Mouse (Mus musculus): ENCODE measurements at regions not wholly inside any gene's neighbourhood (a gene's known extent, or its start where the extent isn't known, plus 50 kb on each side); places are given as distances from the start of the nearest gene placed in this dataset.
A peak's percentile ranks its signal among the peaks of the same experiment; 100 is the strongest.

GRCm38 (mm10) chr16:92997636-92998035, 171.7 kb upstream of the Runx1 start:
- 84% methylated on average over 6 of the region's 6 CpGs for WGBS
- ATAC-seq (replicated peaks; ENCODE audit: insufficient number of reproducible peaks, low FRiP score, low TSS enrichment, low read depth): no peak
- DNase-seq (ENCODE audit: low spot score): no peak
- Histone ChIP-seq H3K4me2 (ENCODE audit: low read depth, low read length) (no peak overlapping the region), H3K9ac (replicated peaks; ENCODE audit: low read length) (no peak overlapping the region), H3K9me3 (replicated peaks; ENCODE audit: control insufficient read depth, low read length) (no peaks in the 10 kb centered on the region), H3K27ac (replicated peaks; ENCODE audit: low read depth, low read length) (no peak overlapping the region), H3K4me3 (ENCODE audit: low read depth, low read length) (no peak overlapping the region), H3K27me3 (ENCODE audit: control insufficient read depth, insufficient read depth, low read length) (no peaks in the 10 kb centered on the region), H3K36me3 (replicated peaks; ENCODE audit: control insufficient read depth, insufficient read depth, low read depth, low read length) (no peaks in the 10 kb centered on the region), H3K4me1 (ENCODE audit: control insufficient read depth, insufficient read depth, low read length) (no peaks in the 10 kb centered on the region)

- DNase-seq (ENCODE audit: low spot score): no peak
- no peaks in the 10 kb centered on the region for H3K4me1 ChIP-seq (ENCODE audit: control insufficient read depth, insufficient read depth, low read length)
These were observed 170.0 kb upstream of the Runx1 start for GRCm38 (mm10) chr16:92995993-92996350.

GRCm38 (mm10) chr16:92995132-92995992, 169.4 kb upstream of the Runx1 start:
- Histone ChIP-seq H3K27ac (replicated peaks; ENCODE audit: low read depth, low read length) (no peak overlapping the region), H3K36me3 (replicated peaks; ENCODE audit: control insufficient read depth, insufficient read depth, low read depth, low read length) (no peaks in the 10 kb centered on the region), H3K4me3 (ENCODE audit: low read depth, low read length) (no peak overlapping the region), H3K4me2 (ENCODE audit: low read depth, low read length) (no peak overlapping the region), H3K4me1 (ENCODE audit: control insufficient read depth, insufficient read depth, low read length) (no peaks in the 10 kb centered on the region), H3K9me3 (replicated peaks; ENCODE audit: control insufficient read depth, low read length) (no peaks in the 10 kb centered on the region), H3K27me3 (ENCODE audit: control insufficient read depth, insufficient read depth, low read length) (no peaks in the 10 kb centered on the region), H3K9ac (replicated peaks; ENCODE audit: low read length) (no peak overlapping the region)
- no peak for ATAC-seq (replicated peaks; ENCODE audit: insufficient number of reproducible peaks, low FRiP score, low TSS enrichment, low read depth)
- WGBS: 79% methylated on average over 13 of the region's 13 CpGs
- DNase-seq (ENCODE audit: low spot score): no peak

More at GRCm38 (mm10) chr16:92995993-92996350, 170.0 kb upstream of the Runx1 start:
- H3K9ac ChIP-seq (replicated peaks; ENCODE audit: low read length): no peak overlapping the region
- 83% methylated on average over 4 of the region's 4 CpGs for WGBS
- no peaks in the 10 kb centered on the region for H3K36me3 ChIP-seq (replicated peaks; ENCODE audit: control insufficient read depth, insufficient read depth, low read depth, low read length)
- no peak overlapping the region for H3K4me3 ChIP-seq (ENCODE audit: low read depth, low read length)
- no peak overlapping the region for H3K27ac ChIP-seq (replicated peaks; ENCODE audit: low read depth, low read length)
- no peaks in the 10 kb centered on the region for H3K9me3 ChIP-seq (replicated peaks; ENCODE audit: control insufficient read depth, low read length)
- no peak overlapping the region for H3K4me2 ChIP-seq (ENCODE audit: low read depth, low read length)
- ATAC-seq (replicated peaks; ENCODE audit: insufficient number of reproducible peaks, low FRiP score, low TSS enrichment, low read depth): no peak
- H3K27me3 ChIP-seq (ENCODE audit: control insufficient read depth, insufficient read depth, low read length): no peaks in the 10 kb centered on the region

GRCm38 (mm10) chr16:92992876-92993275, 166.9 kb upstream of the Runx1 start:
- Histone ChIP-seq H3K9ac (replicated peaks; ENCODE audit: low read length) (no peak overlapping the region), H3K4me1 (ENCODE audit: control insufficient read depth, insufficient read depth, low read length) (no peaks in the 10 kb centered on the region), H3K36me3 (replicated peaks; ENCODE audit: control insufficient read depth, insufficient read depth, low read depth, low read length) (no peaks in the 10 kb centered on the region), H3K4me3 (ENCODE audit: low read depth, low read length) (no peak overlapping the region), H3K9me3 (replicated peaks; ENCODE audit: control insufficient read depth, low read length) (no peaks in the 10 kb centered on the region), H3K27me3 (ENCODE audit: control insufficient read depth, insufficient read depth, low read length) (no peaks in the 10 kb centered on the region), H3K4me2 (ENCODE audit: low read depth, low read length) (no peak overlapping the region), H3K27ac (replicated peaks; ENCODE audit: low read depth, low read length) (no peak overlapping the region)
- DNase-seq (ENCODE audit: low spot score): no peak
- no peak for ATAC-seq (replicated peaks; ENCODE audit: insufficient number of reproducible peaks, low FRiP score, low TSS enrichment, low read depth)
- whole genome bisulfite sequencing: 56% methylated on average over 3 of the region's 3 CpGs

GRCm38 (mm10) chr16:92991405-92991804, 165.5 kb upstream of the Runx1 start:
- Histone ChIP-seq H3K27me3 (ENCODE audit: control insufficient read depth, insufficient read depth, low read length) (no peaks in the 10 kb centered on the region), H3K27ac (replicated peaks; ENCODE audit: low read depth, low read length) (no peak overlapping the region), H3K4me1 (ENCODE audit: control insufficient read depth, insufficient read depth, low read length) (no peaks in the 10 kb centered on the region), H3K4me3 (ENCODE audit: low read depth, low read length) (no peak overlapping the region), H3K9me3 (replicated peaks; ENCODE audit: control insufficient read depth, low read length) (no peaks in the 10 kb centered on the region), H3K4me2 (ENCODE audit: low read depth, low read length) (no peak overlapping the region), H3K9ac (replicated peaks; ENCODE audit: low read length) (no peak overlapping the region), H3K36me3 (replicated peaks; ENCODE audit: control insufficient read depth, insufficient read depth, low read depth, low read length) (no peaks in the 10 kb centered on the region)
- 58% methylated on average over 7 of the region's 7 CpGs for WGBS
- no peak for DNase-seq (ENCODE audit: low spot score)
- no peak for ATAC-seq (replicated peaks; ENCODE audit: insufficient number of reproducible peaks, low FRiP score, low TSS enrichment, low read depth)

- Histone ChIP-seq H3K4me2 (ENCODE audit: low read depth, low read length) (no peak overlapping the region), H3K4me1 (ENCODE audit: control insufficient read depth, insufficient read depth, low read length) (no peaks in the 10 kb centered on the region), H3K36me3 (replicated peaks; ENCODE audit: control insufficient read depth, insufficient read depth, low read depth, low read length) (no peaks in the 10 kb centered on the region), H3K9ac (replicated peaks; ENCODE audit: low read length) (no peak overlapping the region), H3K4me3 (ENCODE audit: low read depth, low read length) (no peak overlapping the region), H3K27me3 (ENCODE audit: control insufficient read depth, insufficient read depth, low read length) (no peaks in the 10 kb centered on the region), H3K27ac (replicated peaks; ENCODE audit: low read depth, low read length) (no peak overlapping the region), H3K9me3 (replicated peaks; ENCODE audit: control insufficient read depth, low read length) (no peaks in the 10 kb centered on the region)
- DNase-seq (ENCODE audit: low spot score): no peak
- no peak for ATAC-seq (replicated peaks; ENCODE audit: insufficient number of reproducible peaks, low FRiP score, low TSS enrichment, low read depth)
- 17% methylated on average over 1 of the region's 1 CpGs for WGBS
These were observed 162.5 kb upstream of the Runx1 start for GRCm38 (mm10) chr16:92988416-92988815.

GRCm38 (mm10) chr16:92988000-92988399, 162.1 kb upstream of the Runx1 start:
- no peaks in the 10 kb centered on the region for H3K4me1 ChIP-seq (ENCODE audit: control insufficient read depth, insufficient read depth, low read length)
- H3K9ac ChIP-seq (replicated peaks; ENCODE audit: low read length): no peak overlapping the region
- no peak overlapping the region for H3K27ac ChIP-seq (replicated peaks; ENCODE audit: low read depth, low read length)
- H3K36me3 ChIP-seq (replicated peaks; ENCODE audit: control insufficient read depth, insufficient read depth, low read depth, low read length): no peaks in the 10 kb centered on the region
- DNase-seq (ENCODE audit: low spot score): no peak
- ATAC-seq (replicated peaks; ENCODE audit: insufficient number of reproducible peaks, low FRiP score, low TSS enrichment, low read depth): no peak
- no peak overlapping the region for H3K4me2 ChIP-seq (ENCODE audit: low read depth, low read length)
- H3K9me3 ChIP-seq (replicated peaks; ENCODE audit: control insufficient read depth, low read length): no peaks in the 10 kb centered on the region
- no peaks in the 10 kb centered on the region for H3K27me3 ChIP-seq (ENCODE audit: control insufficient read depth, insufficient read depth, low read length)
- WGBS: 57% methylated on average over 3 of the region's 3 CpGs
- no peak overlapping the region for H3K4me3 ChIP-seq (ENCODE audit: low read depth, low read length)

GRCm38 (mm10) chr16:92985768-92986167, 159.8 kb upstream of the Runx1 start:
- H3K4me3 ChIP-seq (ENCODE audit: low read depth, low read length): no peak overlapping the region
- no peaks in the 10 kb centered on the region for H3K27me3 ChIP-seq (ENCODE audit: control insufficient read depth, insufficient read depth, low read length)
- H3K4me2 ChIP-seq (ENCODE audit: low read depth, low read length): no peak overlapping the region
- H3K9me3 ChIP-seq (replicated peaks; ENCODE audit: control insufficient read depth, low read length): no peaks in the 10 kb centered on the region
- 47% methylated on average over 6 of the region's 6 CpGs for WGBS
- no peaks in the 10 kb centered on the region for H3K36me3 ChIP-seq (replicated peaks; ENCODE audit: control insufficient read depth, insufficient read depth, low read depth, low read length)
- H3K27ac ChIP-seq (replicated peaks; ENCODE audit: low read depth, low read length): no peak overlapping the region
- DNase-seq (ENCODE audit: low spot score) (peak; percentile 29), ATAC-seq (replicated peaks; ENCODE audit: insufficient number of reproducible peaks, low FRiP score, low TSS enrichment, low read depth) (no peak)
- H3K4me1 ChIP-seq (ENCODE audit: control insufficient read depth, insufficient read depth, low read length): no peaks in the 10 kb centered on the region
- no peak overlapping the region for H3K9ac ChIP-seq (replicated peaks; ENCODE audit: low read length)
